Mouse (Mus musculus) lung, postnatal 0 days (tissue): Measurements from ENCODE around the gene Ntrk1.

Source experiments
- CTCF ChIP-seq: IDR thresholded peaks from 2 replicates; pipeline ENCODE4 v1.5.1; 2016; ENCODE audit warnings: antibody characterized with exemption, mild to moderate bottlenecking
- EP300 ChIP-seq: IDR thresholded peaks from 2 replicates; pipeline ENCODE4 v1.6.1; 2016; ENCODE audit warnings: antibody characterized with exemption, mild to moderate bottlenecking, control low read depth

GRCm38 (mm10) chr3:87801681-87802080 is 6.7 kb upstream of the Ntrk1 start:
- TF ChIP-seq CTCF, result no peak
- no peak for TF ChIP-seq EP300
